Mouse (Mus musculus) stomach, embryonic 16.5 days (tissue): Measurements from ENCODE around the gene Zfp871. TPM values are rescaled to one million over a fixed set of nuclear protein-coding genes. Genes with fewer than 3 reads are reported as not detected.

Source experiments
- ATAC-seq: fragments of 200-750 bp; cut with Nextera tagmentation; 2 replicates; pipeline ENCODE4 v1.8.0; 2017; ENCODE audit warnings: moderate number of reproducible peaks, moderate TSS enrichment; ENCODE audit not compliant: insufficient read depth, low FRiP score
- H3K27ac ChIP-seq: fragments of 300-500 bp; sonication (generic); 2 replicates; pipeline ENCODE4 v1.5.1; 2014; ENCODE audit warnings: low read length
- H3K27me3 ChIP-seq: fragments of 300-500 bp; sonication (generic); 2 replicates; pipeline ENCODE4 v1.6.1; 2014; ENCODE audit warnings: low read length, control low read depth, mixed read lengths; ENCODE audit not compliant: control insufficient read depth, insufficient read depth
- H3K36me3 ChIP-seq: fragments of 300-500 bp; sonication (generic); 2 replicates; pipeline ENCODE4 v1.6.1; 2014; ENCODE audit warnings: low read length; ENCODE audit not compliant: control insufficient read depth, insufficient read depth
- H3K4me1 ChIP-seq: fragments of 300-500 bp; sonication (generic); 2 replicates; pipeline ENCODE4 v1.6.1; 2014; ENCODE audit warnings: low read length, control low read depth, mixed read lengths; ENCODE audit not compliant: control insufficient read depth, insufficient read depth
- H3K4me2 ChIP-seq: fragments of 300-500 bp; sonication (generic); 2 replicates; pipeline ENCODE4 v1.6.1; 2014; ENCODE audit warnings: low read depth, low read length, mixed read lengths
- H3K4me3 ChIP-seq: fragments of 300-500 bp; sonication (generic); replicated peaks from 2 replicates; pipeline ENCODE4 v1.5.1; 2014; ENCODE audit warnings: mild to moderate bottlenecking, low read length
- H3K9ac ChIP-seq: fragments of 300-500 bp; sonication (generic); 2 replicates; pipeline ENCODE4 v1.6.1; 2014; ENCODE audit warnings: low read length
- H3K9me3 ChIP-seq: fragments of 300-500 bp; sonication (generic); replicated peaks from 2 replicates; pipeline ENCODE4 v1.6.1; 2016; ENCODE audit warnings: low read length, control low read depth; ENCODE audit not compliant: control insufficient read depth
- WGBS: fragments of 180-500 bp; shearing (Covaris S2); extraction: QIAGEN DNeasy Blood & Tissue Kit; methylation state at CpG from one replicate; pipeline ENCODE4 v1.1.7; 2014; 5-methylcytosine and 5-hydroxymethylcytosine counted together
- polyA plus RNA-seq: library from polyadenylated mRNA; unstranded; fragments of >200 nt; fragmentation: Nextera tagmentation; extraction: Ambion mirVana; gene quantifications from 2 replicates; pipeline ENCODE4 v1.2.1, GENCODE M21; 2015

The Zfp871 gene
- polyA plus RNA-seq, 1 experiment from 2014 or later = 23.6 TPM

DNA sequence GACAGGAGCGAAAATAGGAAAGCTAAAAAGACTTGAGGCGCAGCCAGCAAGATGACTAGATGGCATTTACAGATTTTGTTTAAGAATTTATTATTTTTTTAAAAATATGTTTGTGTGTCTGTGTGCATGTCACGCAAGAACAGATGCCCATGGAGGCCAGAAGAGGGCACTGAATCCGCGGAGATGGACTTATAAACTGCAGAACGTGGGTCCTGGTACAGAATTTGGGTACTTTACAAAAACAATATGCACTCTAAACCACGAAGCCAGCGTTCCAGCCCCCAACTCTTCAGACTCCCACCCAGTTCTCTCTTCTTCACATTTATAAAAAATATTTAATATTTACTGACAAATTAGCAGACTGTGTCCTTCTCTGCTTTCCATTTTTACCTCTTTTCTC, 1.2 kb upstream of the Zfp871 start:
- 76% methylated on average over 8 of the region's 8 CpGs for WGBS
- peaks cover 11% of the 10 kb centered on the region for H3K4me1 ChIP-seq
- H3K36me3 ChIP-seq = peaks cover 1% of the 10 kb centered on the region; the same call in 1 of the 2 replicates
- ATAC-seq = no peak
- no peaks in the 10 kb centered on the region for H3K9me3 ChIP-seq
- H3K9ac ChIP-seq = no peak overlapping the region
- peak overlapping the region; percentile 53; the same call in 1 of the 2 replicates for H3K4me2 ChIP-seq
- no peak overlapping the region for H3K27ac ChIP-seq
- no peaks in the 10 kb centered on the region for H3K27me3 ChIP-seq
- H3K4me3 ChIP-seq = no peak overlapping the region

DNA sequence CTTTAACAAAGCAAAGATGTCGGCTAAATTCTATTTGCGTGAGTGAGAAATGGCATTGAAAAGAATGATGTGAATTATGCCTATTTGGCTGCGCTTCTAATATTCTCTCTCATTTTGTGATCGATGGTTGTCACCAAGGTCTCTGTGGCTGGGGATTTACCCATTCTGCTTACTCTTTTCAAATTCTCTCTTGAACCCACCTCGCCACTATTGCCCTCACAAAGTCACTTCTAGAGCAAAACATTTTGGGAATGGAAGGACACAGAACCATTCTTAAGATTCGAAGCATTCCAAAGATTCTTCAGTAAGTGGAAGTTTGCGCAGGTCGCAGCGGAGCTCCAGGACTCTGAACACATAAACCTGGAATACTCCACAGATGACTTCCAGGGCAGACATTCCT, 489 bp upstream of the Zfp871 start:
- Histone ChIP-seq H3K36me3 (peaks cover 5% of the 10 kb centered on the region; the same call in 1 of the 2 replicates), H3K4me2 (peak overlapping the region; percentile 53), H3K9ac (peak overlapping the region; percentile 8), H3K4me3 (peak overlapping the region; percentile 79), H3K4me1 (peaks cover 11% of the 10 kb centered on the region), H3K9me3 (no peaks in the 10 kb centered on the region), H3K27me3 (no peaks in the 10 kb centered on the region), H3K27ac (no peak overlapping the region)
- ATAC-seq = no peak
- WGBS = 6% methylated on average over 9 of the region's 9 CpGs

DNA sequence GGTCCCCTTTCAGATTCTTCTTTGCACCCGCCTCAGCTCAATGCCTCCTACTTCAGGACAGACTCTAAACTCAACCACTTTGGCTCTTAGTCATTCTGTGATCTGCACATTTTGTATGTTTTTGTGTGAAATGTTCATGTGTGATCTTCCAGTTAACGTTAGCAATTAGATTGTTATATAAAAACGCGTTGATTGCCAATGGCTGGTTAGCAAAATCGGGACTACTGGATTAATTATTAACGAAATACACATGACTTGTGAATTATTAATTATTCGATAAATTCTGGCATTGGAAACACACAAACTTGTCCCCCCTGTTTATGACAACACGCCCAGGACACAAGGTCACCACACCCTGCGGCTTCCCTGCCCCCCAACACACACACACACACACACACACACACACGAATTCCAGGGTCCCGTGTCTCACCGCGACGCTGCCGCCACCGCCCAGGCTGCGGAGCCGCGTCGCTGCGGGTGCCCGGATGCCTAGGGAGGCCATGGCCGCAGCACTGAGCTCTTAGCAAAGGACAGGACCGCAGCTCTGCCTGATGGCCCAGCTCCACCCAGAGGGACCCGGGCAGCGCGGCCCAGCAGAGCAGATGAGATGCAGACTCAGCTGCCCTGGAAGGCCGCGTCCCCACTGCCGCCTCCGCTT, 522 bp downstream of the Zfp871 start:
- under 1% methylated on average over 31 of the region's 31 CpGs for WGBS
- H3K36me3 ChIP-seq = peaks cover 8% of the 10 kb centered on the region
- peak overlapping the region; percentile 96 for H3K27ac ChIP-seq
- H3K27me3 ChIP-seq = no peaks in the 10 kb centered on the region
- H3K9me3 ChIP-seq = no peaks in the 10 kb centered on the region
- ATAC-seq = peak; percentile 85
- H3K4me2 ChIP-seq = peak overlapping the region; percentile 58
- peak overlapping the region; percentile 79 for H3K4me3 ChIP-seq
- H3K9ac ChIP-seq = peak overlapping the region; percentile 92
- peaks cover 11% of the 10 kb centered on the region for H3K4me1 ChIP-seq

DNA sequence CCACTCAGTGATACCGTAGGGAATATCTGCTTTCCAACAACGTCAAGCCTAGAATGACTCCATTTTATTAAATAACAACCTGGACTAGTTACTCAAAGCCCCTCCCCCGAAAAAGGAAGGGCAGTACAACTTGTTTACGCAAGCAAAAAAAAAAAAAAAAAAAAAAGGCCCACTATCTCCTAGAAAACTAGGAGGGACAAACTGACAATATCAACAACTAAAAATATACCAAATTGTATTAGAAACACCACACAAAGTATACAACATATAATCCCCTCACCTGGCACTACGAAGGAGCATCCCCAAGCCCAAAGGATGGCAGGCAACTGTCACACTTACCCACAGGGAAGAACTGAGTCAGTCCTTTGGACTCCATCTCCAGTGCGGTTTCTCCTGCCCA, 1.1 kb downstream of the Zfp871 start:
- Histone ChIP-seq H3K27ac (no peak overlapping the region), H3K4me1 (peaks cover 11% of the 10 kb centered on the region), H3K36me3 (peaks cover 8% of the 10 kb centered on the region), H3K4me2 (peak overlapping the region; percentile 58), H3K27me3 (no peaks in the 10 kb centered on the region), H3K4me3 (peak overlapping the region; percentile 79), H3K9ac (peak overlapping the region; percentile 92), H3K9me3 (no peaks in the 10 kb centered on the region)
- 57% methylated on average over 6 of the region's 6 CpGs for WGBS
- no peak for ATAC-seq

DNA sequence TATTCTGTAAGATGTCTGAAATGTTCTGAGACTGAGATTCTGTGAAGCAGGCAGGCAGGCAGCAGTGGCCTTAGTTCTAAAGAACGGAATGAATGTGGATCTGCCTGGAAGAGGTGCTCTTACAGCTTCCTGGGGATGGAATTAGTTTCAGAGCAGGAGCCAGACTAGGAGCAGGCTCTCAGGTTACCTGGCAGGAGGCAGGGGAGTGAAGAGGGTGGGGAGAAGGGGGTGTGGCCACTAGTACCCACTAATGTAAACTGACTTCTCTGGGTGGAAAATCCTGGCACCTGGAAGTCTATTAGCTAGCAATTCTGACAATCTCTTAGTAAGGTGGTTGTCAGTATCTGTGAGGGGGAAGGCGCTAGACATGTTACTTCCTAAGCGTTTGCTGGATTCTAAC, 2.4 kb downstream of the Zfp871 start:
- H3K4me3 ChIP-seq = no peak overlapping the region
- H3K4me2 ChIP-seq = 0 out of 2 replicates have a peak overlapping the region, but pooled peaks have one; percentile 9
- no peaks in the 10 kb centered on the region for H3K27me3 ChIP-seq
- H3K9me3 ChIP-seq = no peaks in the 10 kb centered on the region
- 81% methylated on average over 3 of the region's 3 CpGs for WGBS
- peaks cover 11% of the 10 kb centered on the region for H3K4me1 ChIP-seq
- H3K27ac ChIP-seq = no peak overlapping the region
- H3K36me3 ChIP-seq = peaks cover 8% of the 10 kb centered on the region
- no peak for ATAC-seq
- no peak overlapping the region for H3K9ac ChIP-seq

DNA sequence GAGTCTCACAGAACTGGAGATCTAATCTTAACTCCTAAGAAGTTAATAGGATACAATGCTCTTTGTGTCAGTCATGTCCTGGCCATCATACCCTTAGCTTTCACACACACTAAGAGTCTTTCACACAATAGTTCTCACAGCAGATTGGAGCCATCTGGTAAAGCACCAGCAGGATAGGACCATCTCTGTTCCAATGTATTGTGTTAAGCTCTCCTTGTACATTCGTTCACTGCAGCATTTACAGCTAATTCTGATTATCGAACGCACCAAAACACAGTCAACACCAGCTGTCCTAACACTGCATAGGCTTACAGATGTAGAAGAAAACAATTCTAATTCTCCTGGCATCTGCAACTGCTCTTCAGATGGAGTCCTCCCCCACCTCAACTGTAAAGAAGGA, 10.5 kb downstream of the Zfp871 start:
- Histone ChIP-seq H3K4me1 (no peaks in the 10 kb centered on the region), H3K9ac (no peak overlapping the region), H3K9me3 (no peaks in the 10 kb centered on the region), H3K27me3 (no peaks in the 10 kb centered on the region), H3K4me3 (no peak overlapping the region), H3K27ac (no peak overlapping the region), H3K4me2 (no peak overlapping the region), H3K36me3 (peaks cover 27% of the 10 kb centered on the region)
- no peak for ATAC-seq
- 91% methylated on average over 3 of the region's 3 CpGs for WGBS

DNA sequence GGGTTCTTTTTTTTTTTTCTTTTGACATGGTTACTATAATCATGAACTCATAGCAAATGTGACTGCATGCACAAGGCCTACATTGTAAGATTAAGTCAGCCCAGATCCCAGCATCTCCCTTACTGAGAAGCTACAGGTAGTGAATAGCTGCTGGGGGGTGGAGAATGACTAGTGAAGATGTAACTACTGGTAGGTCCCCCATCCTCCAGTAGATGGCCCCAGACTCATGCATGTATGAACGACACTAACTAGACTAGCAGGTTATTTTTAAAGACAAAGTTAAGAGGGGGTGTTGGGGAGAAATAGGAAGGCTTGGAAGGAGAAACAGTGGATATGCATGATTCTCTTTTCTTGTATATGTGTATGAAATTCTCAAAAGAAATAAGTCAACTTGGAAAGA, 16.9 kb downstream of the Zfp871 start:
- peaks cover 46% of the 10 kb centered on the region for H3K36me3 ChIP-seq
- no peak for ATAC-seq
- WGBS = 90% methylated on average over 1 of the region's 1 CpGs
- no peak overlapping the region for H3K4me3 ChIP-seq
- H3K27me3 ChIP-seq = no peaks in the 10 kb centered on the region
- H3K9ac ChIP-seq = no peak overlapping the region
- H3K4me2 ChIP-seq = no peak overlapping the region
- no peaks in the 10 kb centered on the region for H3K4me1 ChIP-seq
- no peaks in the 10 kb centered on the region for H3K9me3 ChIP-seq
- no peak overlapping the region for H3K27ac ChIP-seq

DNA sequence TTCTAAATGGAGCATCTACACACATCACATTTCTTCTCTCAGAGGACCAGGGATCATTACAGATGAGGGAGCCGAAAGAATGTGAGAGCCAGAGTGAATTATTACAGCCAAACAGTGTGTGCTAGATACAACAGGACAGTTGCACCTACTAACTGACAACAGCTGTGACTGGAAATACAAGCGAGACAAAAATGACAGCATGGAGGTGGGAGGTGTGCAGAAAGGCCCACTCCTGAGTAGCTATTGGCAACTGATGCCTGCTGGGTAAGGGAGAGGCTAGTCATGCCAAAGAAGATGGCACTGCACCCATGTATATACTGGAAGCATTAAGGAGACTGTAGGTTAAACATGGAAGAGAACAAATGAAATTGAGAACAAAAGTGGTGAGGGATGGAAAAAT, 21.7 kb downstream of the Zfp871 start:
- no peak for ATAC-seq
- Histone ChIP-seq H3K4me2 (no peak overlapping the region), H3K9me3 (peaks cover 9% of the 10 kb centered on the region), H3K9ac (no peak overlapping the region), H3K36me3 (peaks cover 42% of the 10 kb centered on the region), H3K4me3 (no peak overlapping the region), H3K27ac (no peak overlapping the region), H3K27me3 (no peaks in the 10 kb centered on the region), H3K4me1 (no peaks in the 10 kb centered on the region)
- 99% methylated on average over 2 of the region's 2 CpGs for WGBS

DNA sequence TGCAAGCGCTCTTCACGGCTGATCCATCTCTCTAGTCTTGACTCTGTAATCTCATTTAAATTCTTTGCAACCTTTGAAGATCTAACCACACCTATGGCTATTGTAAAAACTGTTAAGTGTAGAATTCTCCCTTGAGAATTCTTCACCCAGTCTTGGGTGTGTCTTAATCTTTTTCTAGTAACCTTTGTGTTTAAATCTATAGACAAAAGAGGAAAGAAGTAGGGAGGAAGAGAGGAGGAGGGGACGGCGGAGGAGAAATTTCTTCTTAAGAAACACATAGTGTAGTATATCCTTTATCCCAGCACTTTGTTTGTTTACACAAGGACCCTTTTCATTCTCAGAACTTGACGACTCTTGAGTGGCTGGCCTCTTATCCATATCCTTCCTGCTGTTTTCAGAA, 30.8 kb downstream of the Zfp871 start:
- no peak overlapping the region for H3K4me2 ChIP-seq
- H3K27me3 ChIP-seq = no peaks in the 10 kb centered on the region
- no peak overlapping the region for H3K27ac ChIP-seq
- 51% methylated on average over 5 of the region's 5 CpGs for WGBS
- no peak overlapping the region for H3K4me3 ChIP-seq
- no peaks in the 10 kb centered on the region for H3K4me1 ChIP-seq
- H3K9me3 ChIP-seq = no peaks in the 10 kb centered on the region
- ATAC-seq = no peak
- H3K36me3 ChIP-seq = no peaks in the 10 kb centered on the region
- H3K9ac ChIP-seq = no peak overlapping the region
